Mouse (Mus musculus) activated CD4-positive, CD25-positive, alpha-beta regulatory T cell, adult 4 months (primary cell): ENCODE data around the gene Auts2. TPM values are rescaled to one million over a fixed set of nuclear protein-coding genes. Genes with fewer than 3 reads are reported as not detected.
"Not testable (repeated sequence)": the region's sequence is repeated elsewhere in the genome, so short reads cannot be mapped to it uniquely, and the experiment has no call there.

Experiments
- ATAC-seq: one replicate; pipeline ENCODE4 v1.8.0; 2017
- polyA plus RNA-seq, 2 experiments: library from polyadenylated mRNA; unstranded; fragments of 100-300 nt; shearing (Covaris generic); gene quantifications; one replicate each; pipeline ENCODE4 v1.2.1; 2017

The Auts2 gene
- under 1 TPM in 1 of 2 experiments, not detected in 1; 0.26 TPM for polyA plus RNA-seq

GRCm38 (mm10) chr5:132543118-132544071 is at the start of gene Auts2:
Gene Auts2, minus strand, starts transcription at chr5:132543344.
- ATAC-seq = no peak

DNA sequence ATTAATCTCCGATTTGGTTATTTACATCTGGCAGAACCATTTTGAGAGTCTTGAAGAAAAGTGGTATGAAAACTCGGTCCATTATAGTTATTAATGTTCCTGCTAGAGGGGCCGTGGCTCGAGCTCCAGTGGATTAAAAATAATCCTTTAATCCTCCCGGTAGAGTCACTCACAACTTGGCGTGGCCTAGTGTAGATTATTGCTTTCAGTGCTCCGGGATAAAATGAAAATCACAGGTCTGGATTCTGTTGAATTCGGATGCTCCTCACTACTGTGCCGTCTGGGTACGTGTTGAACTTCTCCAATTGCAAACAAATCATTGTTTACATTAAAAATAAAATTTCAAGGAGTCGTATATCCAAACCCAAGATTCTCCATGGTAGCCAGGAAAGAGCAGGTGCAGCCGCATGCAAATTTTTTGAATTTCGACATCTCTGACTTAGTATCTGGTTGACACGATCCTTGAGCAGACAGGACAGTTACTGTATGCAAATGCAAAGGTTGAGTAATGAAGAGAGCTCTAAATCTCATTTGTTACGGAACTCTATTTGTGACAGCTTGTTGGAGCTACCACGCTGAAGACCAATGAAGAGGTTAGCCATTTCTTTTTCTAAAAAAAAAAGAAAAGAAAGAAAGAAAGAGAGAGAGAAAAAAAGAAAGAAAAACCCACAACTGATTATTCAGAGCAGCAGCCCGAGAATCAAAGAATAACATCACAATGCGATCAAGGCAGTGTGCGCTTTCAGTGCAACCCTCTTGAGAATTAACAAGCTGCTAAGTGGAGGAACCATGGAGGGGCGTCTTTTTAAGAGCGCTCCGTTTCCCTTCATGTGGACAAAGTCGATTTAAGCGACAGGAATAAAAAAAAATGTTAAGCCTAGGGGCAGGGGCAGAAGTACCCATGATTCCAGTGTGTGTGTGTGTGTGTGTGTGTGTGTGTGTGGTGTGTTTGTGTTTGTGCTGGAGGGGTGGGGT is 48.9 kb upstream of the Auts2 start:
- ATAC-seq = no peak

- ATAC-seq = no peak
Measured at GRCm38 (mm10) chr5:132579774-132580173, 36.6 kb upstream of the Auts2 start.

- not testable (repeated sequence) for ATAC-seq
Measured at GRCm38 (mm10) chr5:132560771-132561170, 17.6 kb upstream of the Auts2 start.

GRCm38 (mm10) chr5:132545761-132546160 is 2.6 kb upstream of the Auts2 start:
- no peak for ATAC-seq

GRCm38 (mm10) chr5:132544176-132544995 is 1.2 kb upstream of the Auts2 start:
- ATAC-seq = no peak

DNA sequence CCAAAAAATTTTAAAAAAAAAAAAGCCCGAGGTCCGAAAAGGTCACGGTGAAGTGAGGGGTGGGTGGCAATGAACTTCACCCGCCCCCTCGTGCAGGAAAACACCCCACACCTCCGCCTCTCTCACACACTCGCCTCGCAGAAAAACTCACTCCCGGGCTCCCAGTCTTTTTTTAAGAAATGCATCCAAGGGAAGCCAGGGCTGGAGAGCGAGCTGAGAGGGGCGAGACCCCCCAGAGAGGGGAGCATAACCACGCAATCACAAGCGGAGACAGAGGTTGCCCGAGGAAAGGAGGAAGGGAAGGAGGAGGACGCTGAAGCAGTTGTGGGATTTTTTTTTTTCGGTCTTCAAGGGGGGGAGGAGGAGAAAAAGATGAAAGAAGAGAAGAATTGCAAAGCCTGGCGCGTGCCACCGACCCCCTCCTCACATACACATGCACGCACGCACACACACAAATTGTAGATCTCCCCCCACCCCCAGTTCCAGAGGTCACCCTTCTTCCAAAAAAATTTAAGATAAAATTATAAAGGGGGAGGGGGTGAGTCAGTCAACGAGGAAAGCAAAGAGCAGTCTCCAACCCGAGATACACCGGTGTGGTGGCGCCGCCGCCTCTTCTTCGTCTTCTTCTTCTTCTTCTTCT is 643 bp downstream of the Auts2 start:
- no peak for ATAC-seq

GRCm38 (mm10) chr5:132541951-132542350 is 1.2 kb downstream of the Auts2 start:
- no peak for ATAC-seq

GRCm38 (mm10) chr5:132541371-132541931 is 1.7 kb downstream of the Auts2 start:
- no peak for ATAC-seq

- ATAC-seq = no peak
Measured at GRCm38 (mm10) chr5:132540841-132541311, 2.3 kb downstream of the Auts2 start.

- no peak for ATAC-seq
Measured at GRCm38 (mm10) chr5:132537475-132537874, 5.7 kb downstream of the Auts2 start.

DNA sequence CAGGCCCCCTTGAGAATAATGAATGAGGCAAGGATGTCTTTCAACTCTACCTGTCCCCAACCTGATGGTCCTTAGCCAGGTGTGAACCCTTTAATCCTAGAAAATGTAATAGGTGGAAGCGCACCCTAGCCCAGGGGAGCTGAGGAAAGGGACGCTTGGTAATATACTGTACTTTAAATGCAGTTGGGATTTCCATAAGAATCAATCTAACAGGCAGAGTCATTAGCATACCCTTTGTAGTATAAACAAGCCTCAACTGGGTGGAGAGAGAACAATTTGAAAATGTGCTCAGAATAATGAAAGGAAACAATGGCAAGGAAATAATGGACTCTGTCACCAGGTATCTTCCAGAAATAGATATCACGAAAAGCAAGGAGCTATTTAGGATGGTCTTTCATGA is 16.7 kb downstream of the Auts2 start:
- ATAC-seq = no peak

DNA sequence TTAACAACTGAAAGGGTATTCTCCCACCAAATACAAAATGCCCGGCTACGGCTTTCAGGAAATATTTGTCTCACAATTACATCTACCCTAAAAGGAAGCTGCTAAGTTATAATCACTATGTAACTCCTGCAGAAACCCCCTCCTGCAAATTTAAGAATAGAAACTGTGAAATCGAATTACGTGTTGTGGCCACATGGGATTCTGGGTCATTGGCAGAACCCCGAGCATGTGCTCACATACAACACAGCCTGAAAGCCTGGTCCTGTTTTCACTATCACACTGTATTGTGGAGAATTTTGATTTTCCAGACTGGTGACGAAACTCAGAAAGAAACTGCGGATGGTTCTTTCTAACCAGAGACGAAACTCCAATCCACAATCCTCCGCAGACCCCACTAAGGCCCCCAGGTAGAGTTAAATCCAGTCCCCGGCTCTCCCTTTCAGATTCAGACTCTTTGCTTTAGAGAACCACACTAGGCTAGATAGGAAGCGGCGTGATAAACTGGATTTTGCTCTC is 21.7 kb downstream of the Auts2 start:
- no peak for ATAC-seq

DNA sequence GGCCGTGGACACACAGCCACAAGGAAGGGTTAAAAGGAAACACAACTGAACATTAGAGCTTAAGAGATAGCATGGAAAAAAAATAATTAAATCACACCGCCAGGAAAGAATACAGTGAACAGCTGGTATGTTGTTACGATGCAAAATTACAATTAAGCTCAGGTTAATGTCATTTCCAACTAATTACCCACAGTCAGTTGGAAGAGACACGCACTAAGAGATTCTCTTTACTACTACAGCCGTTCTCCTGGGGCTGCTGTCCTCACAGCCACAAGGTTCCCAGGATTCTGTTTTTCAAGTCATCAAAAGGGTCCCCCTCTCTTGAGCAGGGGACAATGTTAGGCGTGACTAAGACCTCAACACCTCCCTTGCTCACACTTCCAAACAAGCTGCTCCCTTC is 25.3 kb downstream of the Auts2 start:
- no peak for ATAC-seq

DNA sequence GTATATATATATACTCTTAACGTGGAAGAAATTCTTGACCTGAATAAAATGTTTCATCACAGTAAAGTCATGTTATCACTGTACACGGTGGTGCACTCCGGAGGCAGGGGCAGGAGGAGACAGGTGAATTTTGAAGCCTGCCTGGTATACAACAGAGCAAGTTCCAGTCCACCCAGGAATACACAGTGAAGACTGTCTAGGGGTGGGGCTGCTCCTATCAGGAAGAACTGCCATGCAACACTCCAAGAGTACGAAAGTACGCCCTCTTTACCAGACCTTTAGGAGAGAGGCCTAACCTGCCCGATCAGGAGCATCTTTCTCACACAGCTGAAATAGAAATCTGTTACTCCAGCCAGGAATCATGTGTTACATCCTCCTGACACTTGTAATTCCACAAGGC is 28.6 kb downstream of the Auts2 start:
- ATAC-seq = no peak

- ATAC-seq = no peak
Measured at GRCm38 (mm10) chr5:132513206-132513605, 29.9 kb downstream of the Auts2 start.

GRCm38 (mm10) chr5:132509464-132509885 is 33.7 kb downstream of the Auts2 start:
- ATAC-seq = no peak

GRCm38 (mm10) chr5:132504893-132505292 is 38.3 kb downstream of the Auts2 start:
- ATAC-seq = no peak

- ATAC-seq = no peak
Measured at GRCm38 (mm10) chr5:132503431-132503830, 39.7 kb downstream of the Auts2 start.

DNA sequence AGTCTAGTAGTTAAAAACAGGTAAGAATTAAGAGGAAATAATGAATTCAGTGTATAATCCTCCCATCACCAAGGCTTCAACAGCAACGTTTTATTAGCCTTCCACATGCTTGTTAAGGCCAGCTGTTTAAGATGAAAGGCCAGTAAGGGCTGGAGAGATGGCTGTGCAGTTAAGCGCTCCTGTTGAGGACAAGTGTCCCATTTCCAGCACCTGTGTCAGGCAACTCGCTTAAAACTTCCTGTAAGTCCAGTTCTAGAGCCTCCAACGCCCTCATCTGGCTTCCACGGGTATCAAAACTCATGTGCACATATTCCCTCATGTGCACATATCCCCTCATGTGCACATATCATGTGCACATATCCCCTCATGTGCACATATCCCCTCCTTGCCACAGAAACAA is 41.1 kb downstream of the Auts2 start:
- ATAC-seq = no peak

DNA sequence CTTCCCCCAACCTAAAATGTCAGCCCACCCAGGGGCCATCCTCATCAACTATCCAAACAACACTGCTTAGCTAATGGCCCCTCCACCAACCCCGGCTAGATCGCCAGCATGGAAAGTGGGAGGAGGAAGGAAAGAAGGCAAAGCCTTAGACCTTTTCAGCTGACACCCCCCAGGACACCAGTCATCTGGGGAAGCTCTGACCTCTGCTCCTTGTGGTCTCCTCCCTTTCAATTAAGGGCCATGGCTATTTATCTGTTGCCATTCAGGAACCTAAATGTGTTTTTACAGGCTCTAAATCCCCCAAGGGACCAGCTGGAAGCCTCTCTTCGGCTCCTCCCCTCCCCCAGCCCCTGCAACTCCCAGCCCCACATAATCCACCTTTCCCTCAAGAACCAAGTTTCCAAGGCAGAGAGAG is 42.3 kb downstream of the Auts2 start:
- no peak for ATAC-seq
